Mouse (Mus musculus) gastrocnemius, postnatal 4 days (tissue): ENCODE results near the gene Gtf2e1. TPM values are rescaled to one million over a fixed set of nuclear protein-coding genes. Genes with fewer than 3 reads are reported as not detected.

Experiments
- DNase-seq, 2 experiments: peaks; one replicate each; pipeline ENCODE4 v3.0.0; 2021 to 2022; ENCODE audit warnings: low spot score in 2 of 2, mixed read lengths in 2 of 2
- total RNA-seq, 2 experiments: library from RNA; stranded (reverse); gene quantifications; 2 replicates each; pipeline ENCODE4 v1.2.3; 2021

Gtf2e1 gene
- total RNA-seq, 2 experiments from 2014 or later, result 12.2 to 13.2 TPM

DNA sequence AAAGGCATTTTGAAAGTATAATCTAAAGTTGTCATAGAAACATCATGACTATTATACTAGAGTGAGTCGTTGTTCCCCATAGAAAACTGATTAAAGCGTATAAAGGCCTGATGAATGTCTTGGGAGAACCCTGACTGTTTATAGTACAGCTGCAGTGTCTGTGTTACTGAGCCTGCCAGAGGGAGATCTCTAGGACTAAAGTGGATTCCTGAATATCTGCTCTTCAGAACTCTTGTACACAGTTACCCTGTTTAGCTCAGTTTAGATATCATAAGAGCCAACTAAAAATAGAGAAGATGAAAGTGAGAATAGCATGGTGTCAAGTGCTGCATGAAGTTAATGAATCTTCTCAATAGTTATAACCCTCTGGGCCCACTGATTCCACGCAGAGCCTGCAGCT lies 10.7 kb upstream of the Gtf2e1 start:
- DNase-seq, result no peak

DNA sequence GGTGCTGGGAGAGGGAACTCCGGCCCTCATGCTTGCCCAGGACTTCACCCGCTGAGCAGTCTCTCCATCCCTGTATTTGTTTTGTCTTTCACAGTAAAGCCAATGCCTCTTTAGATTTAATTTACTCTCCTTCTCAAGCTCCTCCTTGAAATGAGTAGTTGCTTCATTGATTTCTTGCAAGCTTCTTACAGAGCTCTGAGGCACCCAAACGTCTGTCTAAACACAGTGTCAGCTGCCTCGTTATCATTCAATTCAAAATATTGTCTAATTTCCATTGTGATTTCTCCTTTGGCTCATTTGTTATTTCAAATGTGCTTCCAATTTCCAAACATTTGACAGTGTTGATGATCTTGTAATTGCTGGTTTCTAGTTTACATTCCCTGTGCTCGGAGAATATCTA lies 6.7 kb upstream of the Gtf2e1 start:
- no peak for DNase-seq

DNA sequence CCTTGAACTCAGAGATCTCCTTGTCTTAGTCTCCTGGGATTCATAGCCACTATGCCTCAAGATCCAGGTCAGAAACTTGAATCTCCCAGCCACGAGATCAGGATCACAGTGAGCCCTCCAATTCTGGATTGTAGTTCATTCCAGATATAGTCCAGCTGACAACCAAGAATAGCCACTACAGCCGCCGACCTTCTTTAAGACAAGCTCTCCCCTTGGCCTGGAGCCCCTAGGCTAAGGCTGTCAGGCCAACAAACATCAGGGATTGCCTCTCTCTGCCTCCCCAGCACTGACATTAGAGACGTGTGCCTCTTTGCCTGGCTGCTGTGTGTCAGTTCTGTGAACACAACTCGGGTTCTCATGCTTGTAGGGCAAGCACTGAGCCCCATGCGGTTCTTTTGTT lies 1.2 kb upstream of the Gtf2e1 start:
- DNase-seq, result no peak

DNA sequence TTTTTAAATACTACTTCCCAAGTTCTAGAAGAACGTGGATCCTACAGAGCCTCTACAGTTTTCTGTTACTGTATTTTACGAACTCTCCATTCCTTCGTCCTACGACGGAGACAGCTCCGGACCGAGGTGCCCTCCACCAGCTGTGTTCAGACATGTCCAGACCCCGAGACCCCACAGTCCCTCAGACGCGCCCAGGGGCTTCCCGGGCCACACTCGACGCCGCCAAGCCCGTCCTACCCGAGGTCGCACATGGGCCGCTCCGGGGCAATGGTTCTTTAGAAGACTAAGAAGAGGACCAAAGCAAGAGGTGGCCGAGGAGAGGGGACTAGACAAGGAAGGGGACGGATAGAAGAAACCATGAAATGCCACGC lies 364 bp downstream of the Gtf2e1 start:
- DNase-seq, result peak in 1 of 2 experiments; percentile 26

DNA sequence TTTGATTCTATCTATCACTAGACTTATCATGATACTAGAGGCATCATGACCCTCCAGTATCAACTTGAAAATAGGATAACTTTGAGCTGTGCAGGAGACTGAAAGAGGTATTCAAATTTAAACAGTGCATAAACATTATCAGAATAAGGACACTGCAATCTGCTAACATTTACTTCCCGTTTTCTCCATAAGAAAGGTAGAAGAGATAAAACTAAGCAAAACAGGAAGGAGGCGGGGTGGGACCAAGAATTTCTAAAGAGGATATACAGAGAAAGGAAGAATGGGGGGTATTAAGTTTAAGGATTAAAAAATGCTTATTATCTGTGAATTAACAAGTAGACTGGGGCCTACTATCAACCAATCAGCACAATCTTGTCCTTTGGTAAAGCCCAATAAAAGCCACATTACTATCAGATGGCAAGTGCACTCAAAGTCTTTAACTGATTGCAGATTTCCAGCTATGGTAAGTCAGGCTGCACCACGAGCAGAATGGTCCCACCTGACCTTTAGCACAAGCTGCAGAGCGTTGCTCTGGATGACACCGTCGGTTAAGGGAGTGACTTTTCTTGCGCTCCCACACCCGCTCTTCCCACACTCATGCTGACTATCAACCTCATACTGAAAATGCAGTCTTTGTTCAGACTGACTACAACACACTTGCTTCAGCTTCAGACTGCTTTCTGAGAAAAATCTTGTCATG lies 6.1 kb downstream of the Gtf2e1 start:
- DNase-seq, result no peak

DNA sequence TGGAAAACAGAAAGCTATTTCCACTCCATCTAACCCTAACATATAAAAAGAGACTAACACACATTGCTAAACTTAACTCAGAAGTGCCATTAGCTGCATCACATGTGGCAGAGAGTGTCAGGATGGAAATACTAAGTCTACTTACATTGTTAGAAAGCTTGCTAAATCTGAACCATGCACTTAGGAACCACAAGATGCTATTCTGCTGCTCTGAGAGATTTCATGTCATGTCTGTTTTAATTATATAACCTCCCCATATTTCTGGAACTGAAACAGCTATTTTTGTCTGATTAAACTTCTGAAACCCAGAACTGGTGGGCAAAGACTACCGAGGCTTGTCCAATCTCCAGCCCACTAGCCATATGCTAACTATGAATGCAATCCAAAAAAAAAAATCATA lies 7.5 kb downstream of the Gtf2e1 start:
- no peak for DNase-seq

DNA sequence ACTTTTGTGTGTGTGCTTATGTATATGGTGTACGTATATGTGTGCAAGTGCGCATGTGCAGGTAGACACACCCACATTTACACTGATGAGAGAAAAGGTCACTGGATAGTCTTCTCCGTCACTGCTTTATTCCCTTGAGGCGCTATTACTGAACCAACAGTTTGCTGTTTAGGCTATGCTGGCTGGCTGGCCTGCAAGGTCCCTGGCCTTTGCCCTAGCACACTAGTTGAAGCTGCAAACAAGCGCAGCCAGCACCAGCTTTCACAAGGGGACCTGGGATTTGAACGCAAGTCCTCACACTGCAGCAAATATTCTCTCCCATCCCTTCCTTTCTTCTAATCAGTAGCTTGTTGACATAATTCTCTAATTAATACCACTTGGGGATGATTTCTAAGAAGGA lies 9.4 kb downstream of the Gtf2e1 start:
- DNase-seq, result no peak

DNA sequence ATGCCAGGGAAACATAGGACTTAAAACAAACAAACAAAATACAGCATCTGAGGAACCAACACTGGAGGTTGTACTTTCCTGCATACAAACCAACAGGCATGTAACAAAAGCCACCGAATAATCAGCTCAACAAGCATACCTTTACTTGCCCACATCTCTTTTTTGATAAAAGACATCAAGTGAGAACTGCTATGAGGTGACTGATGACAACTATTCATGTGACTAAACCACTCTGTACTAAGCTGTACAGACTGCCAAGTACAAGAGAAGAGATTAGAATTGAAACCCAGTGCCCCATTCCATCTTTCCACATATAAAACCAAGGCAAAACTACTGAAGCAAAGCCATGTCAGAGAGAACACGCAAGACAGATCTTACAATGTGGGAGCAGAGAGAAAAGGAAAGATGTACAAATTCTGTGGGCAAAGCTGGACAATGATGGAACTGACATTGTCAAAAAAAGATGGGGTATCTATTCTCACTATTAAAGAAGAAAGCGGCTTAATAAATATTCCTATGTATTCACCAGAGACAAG lies 12.8 kb downstream of the Gtf2e1 start:
- no peak for DNase-seq

DNA sequence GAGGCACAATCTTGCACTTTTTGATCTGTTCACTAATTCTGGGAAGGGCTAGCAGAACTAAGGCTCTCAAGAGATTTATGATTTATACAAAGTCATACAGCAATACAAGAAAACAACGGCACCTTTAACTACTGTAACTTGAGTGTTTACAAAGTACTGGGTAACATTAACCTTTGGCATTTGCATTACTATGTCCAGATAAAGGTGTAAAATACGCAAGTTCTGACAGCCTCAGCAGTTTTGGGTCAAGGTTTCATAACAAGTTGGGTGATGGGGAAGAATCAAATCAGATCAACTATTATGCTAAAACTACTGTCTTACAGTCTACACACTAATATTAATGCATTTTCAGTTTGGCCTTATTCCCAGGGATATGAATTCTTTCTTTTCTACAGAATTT lies 14.5 kb downstream of the Gtf2e1 start:
- no peak for DNase-seq

DNA sequence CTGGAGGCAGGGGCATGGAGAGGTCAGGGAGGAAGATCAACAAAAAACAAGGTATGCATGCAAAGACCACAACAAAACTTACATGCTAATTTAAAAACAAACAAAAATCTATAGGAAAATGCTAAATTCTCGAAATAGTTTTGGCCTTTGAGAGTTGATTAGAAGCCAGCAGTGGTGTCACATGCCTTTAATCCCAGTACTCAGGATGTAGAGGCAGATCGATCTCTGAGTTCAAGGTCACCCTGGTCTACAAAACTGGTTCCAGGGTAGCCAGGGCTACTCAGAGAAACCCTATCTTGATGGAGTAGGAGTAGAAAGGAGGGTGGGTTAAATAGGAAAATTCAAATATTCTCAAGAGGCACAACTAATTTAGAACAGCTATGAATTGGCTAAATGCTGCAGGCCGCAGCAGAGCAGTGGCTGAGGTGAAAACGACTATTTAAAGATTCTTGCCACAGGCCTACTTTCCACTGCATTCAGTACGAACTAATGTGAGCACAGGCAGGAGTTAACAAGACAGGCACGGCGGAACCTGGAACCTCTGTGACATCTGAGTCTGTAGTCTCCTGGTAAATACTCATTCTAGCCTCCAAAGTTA lies 17.4 kb downstream of the Gtf2e1 start:
- no peak for DNase-seq

DNA sequence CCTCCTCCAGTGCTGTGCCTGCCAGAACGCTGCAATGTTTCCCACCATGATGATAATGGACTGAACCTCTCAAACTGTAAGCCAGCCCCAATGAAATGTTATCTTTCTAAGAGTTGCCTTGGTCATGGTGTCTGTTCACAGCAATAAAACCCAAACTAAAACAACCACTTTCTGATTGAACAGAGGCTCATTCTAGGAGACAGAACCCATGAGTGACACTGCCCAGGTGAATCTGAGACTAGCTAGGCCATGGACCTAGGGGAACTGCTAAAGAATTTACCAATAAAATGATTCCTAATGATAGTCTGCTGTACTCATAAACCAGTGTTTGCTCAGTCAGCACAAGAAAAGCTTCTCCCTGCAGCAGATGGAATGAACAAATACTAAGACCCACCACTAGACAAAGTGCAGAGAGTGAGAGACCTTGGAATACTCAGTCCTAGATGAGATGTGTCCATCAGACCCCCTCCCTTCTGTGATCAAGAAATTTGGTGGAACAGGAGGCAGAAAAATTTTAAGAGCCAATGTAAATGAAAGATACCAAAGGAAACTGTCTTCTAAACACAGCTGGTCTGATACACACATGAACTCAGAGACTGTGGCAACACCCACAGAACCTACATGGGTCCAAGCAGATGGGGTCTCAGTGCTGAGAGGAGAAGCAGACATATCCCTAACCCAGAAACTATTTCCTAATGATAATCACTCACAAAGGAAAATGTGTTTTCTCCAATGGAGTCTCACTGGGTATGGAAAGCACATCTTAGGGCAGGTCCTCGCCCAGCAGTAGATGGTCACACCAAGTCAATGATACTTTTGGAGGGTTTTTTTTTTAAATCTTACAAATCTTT lies 19.2 kb downstream of the Gtf2e1 start:
- no peak for DNase-seq

DNA sequence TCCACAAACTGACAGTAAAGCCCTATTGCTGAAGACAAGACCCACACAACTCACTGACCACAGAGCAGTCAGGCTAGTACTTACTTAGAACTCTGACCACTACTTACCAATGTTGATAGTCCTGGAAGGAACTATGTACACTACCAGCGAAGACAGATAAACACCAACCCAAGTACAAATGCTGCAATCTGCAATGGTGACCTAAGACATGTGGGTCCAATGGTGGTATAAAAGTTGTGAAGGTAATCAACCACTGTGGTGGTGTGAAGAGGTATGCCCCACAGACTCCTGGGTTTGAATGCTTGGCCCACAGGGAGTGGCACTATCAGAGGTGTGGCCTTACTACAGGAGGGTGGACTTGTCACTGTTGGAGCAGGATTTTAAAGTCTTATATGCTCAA lies 19.9 kb downstream of the Gtf2e1 start:
- no peak for DNase-seq

DNA sequence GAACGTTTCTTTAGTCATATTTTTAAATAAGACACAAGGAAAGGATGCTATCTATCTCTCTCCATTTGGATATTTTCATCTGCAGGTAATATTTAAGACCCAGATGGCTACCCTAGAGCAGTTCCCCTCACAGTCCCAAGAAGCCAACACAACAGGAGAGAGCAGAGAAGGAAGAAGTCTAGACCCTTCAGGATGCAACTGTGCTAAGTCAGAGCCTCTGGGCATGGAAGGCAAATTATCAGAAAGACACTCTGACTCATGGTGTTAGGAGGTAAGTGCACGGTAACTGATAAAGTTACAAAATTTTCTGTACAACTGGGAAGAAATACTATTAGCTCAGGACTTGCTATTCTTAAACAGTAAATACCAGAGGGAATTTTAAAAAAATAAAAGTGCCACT lies 20.9 kb downstream of the Gtf2e1 start:
- no peak for DNase-seq

DNA sequence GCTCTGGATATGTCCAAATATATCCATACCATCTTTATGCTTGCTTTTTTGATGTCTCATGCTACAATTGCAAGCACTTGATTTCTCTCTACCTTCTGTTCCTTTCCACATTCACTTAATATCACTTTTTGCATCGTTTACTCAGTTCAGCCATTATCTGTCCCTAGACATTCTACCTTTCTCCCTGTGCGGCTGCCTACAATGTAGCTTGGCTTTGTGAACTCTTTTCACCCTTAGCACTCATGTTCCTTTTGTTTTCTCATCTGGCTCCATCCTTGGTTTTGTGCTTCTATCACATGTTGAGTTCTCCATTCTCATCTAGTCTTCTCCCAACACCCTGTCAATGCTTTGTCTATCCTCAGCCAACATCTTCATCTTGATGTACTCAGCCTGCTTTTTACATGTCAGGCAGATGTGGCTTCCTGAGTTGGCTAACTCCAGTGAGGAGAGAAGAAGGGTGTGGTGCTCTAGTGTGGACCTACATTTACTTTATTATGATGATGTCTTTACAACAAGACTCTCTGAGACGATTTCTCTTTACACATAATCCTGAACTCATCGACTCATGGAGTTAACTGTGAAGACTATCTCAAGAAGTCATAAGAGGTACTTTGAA lies 21.9 kb downstream of the Gtf2e1 start:
- DNase-seq, result no peak

DNA sequence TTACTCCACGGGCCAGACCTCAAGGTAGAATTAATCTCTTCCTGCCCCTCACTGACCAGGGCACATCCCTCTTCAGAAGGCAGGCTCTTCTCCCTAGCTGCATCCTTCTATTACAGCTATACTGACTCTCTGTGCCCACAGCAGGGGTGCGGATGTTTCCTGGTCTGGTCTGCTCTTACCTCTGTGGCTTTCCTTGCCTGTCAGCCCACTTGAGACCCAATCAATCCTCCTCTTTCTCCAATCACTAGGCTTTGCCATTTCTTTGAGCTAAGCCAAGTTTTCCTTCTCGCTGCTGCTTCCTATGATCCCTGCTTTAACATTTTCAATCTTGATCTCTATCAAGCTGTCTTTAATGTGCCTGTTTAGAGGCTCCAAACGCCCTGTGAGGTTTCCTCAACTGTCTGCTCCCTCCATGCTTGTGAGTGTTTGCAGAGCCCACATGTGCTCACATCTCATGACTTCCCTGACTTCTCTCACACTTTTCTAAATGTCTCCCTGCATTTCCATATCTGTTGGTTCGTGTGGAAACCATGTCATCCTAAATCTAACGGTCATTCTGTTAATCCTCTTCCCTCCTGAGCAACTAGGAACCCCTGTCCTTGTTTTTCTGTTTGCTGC lies 23.1 kb downstream of the Gtf2e1 start:
- DNase-seq, result no peak

DNA sequence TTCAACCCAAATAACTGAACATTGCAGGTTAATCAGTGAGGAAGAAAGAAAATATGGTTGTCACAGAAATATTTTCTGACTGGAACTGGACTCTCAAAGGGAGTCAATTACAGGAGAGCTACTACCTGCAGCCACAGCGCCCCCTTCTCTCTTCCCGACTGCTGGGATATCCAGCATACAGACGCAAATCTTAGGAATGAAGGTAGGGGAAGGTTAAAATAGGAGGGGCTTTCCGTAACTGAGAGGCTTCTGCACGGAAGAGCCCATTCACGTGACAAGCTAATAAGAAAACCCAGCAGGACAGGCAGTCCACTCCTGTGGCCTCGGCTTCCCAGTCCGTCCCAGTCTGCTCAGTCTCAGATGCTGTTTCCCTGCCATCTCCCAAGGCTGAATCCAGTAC lies 24.9 kb downstream of the Gtf2e1 start:
- no peak for DNase-seq

DNA sequence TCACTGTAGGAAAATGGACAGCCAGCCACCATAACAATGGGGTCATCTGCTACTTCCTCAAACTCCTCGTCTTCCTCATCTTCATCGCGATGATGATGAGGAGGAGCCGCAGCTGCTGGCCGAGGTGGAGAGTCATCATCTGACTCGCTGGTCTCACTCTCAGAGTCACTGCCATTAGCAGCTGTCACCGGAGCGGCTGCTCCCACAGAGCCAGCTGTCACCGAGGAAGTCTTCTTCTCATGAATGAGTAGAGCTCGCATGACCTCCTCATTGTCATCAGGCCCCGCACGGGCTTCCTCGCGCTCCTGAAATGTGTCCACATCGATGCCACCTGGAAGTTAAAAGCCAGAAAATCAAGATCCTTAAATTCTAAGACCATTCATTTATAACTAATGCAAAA lies 28.1 kb downstream of the Gtf2e1 start:
- no peak for DNase-seq

DNA sequence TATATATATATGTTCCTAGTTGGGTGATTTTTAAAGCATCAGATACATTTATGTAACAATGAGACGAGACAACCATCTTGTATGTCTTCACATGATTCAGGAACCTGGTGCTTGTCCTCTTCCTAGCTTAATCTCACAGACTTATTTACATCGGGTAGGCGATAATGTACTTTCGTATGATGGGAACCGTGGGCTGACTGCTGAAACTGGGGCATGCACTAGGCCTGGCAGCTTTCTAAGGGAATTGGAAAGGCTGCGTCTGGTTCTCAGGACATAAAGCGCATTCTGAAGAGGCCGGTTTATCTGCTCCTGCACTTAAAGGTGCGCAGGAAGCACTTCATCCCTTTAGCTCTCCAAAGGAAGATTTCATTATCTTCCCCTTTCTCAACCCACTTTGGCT lies 32.8 kb downstream of the Gtf2e1 start:
- no peak for DNase-seq

DNA sequence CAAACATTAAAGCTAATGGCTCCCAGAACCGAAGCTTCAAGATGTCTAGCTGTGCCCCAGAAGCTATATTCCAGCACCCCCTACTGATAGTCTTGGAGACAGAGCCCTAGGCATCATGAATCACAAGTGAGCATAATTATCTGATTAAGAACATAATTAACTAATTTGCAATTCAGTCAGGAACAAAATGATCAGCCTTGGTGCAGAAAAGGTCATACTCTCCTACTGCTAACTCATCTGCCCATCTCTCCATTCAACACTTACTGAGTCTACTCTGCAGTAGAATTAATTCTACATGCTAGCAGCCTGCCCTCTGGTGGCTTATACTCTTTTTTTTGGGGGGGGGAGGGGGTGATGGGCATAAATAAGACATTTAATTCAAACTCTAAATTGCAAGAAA lies 35.1 kb downstream of the Gtf2e1 start:
- DNase-seq, result no peak

DNA sequence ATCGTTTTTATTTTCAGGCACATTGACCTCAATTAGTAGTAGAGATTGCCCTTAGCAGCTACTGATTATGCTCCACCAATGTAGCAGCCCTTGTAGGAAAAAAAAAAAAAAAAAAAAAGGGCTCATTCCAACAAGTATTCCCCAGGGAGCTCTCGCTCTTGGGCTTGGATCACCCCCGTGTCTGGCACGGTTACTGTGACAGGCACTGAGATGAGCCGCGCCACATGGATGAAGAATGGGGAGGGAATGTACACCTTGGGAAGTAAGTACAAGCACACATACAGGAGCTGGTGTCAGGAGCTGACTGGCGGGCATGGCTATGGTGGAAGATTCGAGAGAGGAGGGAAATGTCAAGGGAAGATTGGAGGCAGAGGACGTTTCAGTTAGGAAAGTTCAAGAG lies 41.0 kb downstream of the Gtf2e1 start:
- DNase-seq, result no peak

DNA sequence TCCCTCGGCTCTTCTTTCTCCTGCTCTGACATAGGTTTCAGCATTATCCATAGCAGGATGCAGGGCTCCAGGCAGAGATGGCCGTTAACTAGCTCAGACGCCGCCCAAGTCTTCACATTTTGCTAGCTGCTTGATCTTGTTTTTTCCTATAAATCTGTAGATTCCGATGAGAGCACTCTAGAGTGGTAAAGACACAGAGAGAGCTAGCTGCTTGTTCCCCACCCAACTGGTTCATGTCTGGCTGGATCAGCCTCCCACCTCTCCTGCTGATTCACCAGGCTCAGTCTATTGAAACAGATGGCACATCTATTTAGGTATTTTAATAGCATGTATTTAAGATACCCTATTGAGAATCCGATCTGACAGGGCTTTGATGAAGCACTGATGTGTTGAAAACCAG lies 44.6 kb downstream of the Gtf2e1 start:
- DNase-seq, result no peak
